Mouse (Mus musculus) embryonic stem cell, embryonic (primary cell): Measurements from ENCODE around the gene Ddx19b.

Experiments
- CTCF ChIA-PET, 4 experiments: fragments of 300-600 bp in 2 of 4; fragments of 350-600 bp in 2 of 4; sonication (Branson Sonifier 250); formaldehyde crosslinking; loops; one replicate each; lab custom pipeline; 2022; ENCODE audit warnings: inconsistent platforms in 2 of 4; lab: Charles Lee
- POLR2A ChIA-PET, 4 experiments: fragments of 300-600 bp in 2 of 4; fragments of 350-600 bp in 2 of 4; sonication (Branson Sonifier 250); formaldehyde crosslinking; loops; one replicate each; lab custom pipeline; 2022; ENCODE audit warnings: antibody characterized with exemption in 4 of 4, inconsistent platforms in 1 of 4; lab: Charles Lee

Ddx19b gene

DNA sequence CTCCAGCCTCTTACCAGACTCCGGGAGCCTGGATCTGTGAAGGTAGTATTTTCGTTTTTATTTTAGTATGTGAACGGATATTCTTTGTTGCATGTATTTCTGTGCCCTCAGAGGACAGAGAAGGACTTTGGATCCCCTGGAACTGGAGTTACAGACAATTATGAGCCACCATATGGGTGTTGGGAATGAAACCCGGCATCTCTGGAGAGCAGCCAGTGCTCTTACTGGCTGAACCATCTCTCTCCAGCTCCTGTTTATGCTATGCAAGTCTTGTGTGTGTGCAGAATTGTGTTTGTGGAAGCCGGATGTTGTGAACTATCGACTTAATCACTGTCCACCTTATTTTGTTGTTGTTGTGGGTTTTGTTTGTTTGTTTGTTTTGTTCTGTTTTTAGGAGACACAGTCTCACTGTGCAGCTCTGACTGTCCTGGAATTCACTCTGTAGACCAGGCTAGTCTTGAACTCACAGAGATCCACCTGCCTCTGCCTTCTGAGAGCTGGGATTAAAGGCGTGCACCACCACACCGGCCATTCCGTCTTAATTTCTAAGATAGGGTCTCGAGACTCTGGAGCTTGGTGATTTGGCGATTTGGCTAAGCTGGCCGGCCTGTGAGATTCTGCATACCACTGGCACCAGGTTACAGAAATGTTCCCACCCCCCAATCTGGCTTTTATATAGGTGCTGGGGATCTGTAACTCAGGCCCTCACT, 72.3 kb downstream of the Ddx19b start:
- ChIA-PET POLR2A (interaction anchor here in 3 of 4 experiments (0.6 to 3.8 kb wide), 5 partner anchors 11 to 780 kb away, joined by 3 to 17 read pairs (median 6); no protein-coding TSS in a partner anchor), CTCF (interaction anchor here in 1 of 4 experiments (0.6 to 1.5 kb wide), 2 partner anchors 11 to 91 kb away, joined by 3 to 5 read pairs; no protein-coding TSS in a partner anchor)

- CTCF ChIA-PET = interaction anchor here in 1 of 4 experiments (1.3 to 1.5 kb wide), 2 partner anchors 12 to 209 kb away, joined by 3 to 5 read pairs; no protein-coding TSS in a partner anchor
- POLR2A ChIA-PET = interaction anchor here (0.6 to 3.8 kb wide), 8 partner anchors 9 to 92 kb away, joined by 3 to 17 read pairs (median 4); no protein-coding TSS in a partner anchor
Observed at GRCm38 (mm10) chr8:110958553-110958952, 73.0 kb downstream of the Ddx19b start.

DNA sequence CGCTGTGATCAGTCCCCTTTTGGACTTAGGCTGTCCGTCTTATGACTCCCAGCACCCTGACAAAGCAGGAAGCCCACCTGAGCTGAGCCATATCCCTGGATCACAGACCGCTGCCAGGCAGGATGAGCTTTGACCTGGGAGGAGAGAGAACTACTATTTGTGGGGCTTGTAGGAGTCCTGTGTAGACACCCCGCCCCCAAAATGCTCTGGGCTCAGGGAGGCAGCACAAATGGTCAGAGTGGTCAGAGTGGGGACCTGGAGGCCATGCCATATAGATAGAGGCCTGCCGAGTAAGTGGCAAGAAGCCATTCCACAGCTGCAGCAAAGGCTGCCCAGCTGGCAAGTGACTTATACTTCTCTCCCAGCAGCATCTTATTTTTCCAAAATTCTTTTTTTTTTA, 73.4 kb downstream of the Ddx19b start:
- ChIA-PET CTCF (interaction anchor here in 1 of 4 experiments (1.3 to 1.5 kb wide), 2 partner anchors 12 to 209 kb away, joined by 3 to 5 read pairs; no protein-coding TSS in a partner anchor), POLR2A (interaction anchor here (0.6 to 3.8 kb wide), 9 partner anchors 9 to 92 kb away, joined by 3 to 17 read pairs (median 4); no protein-coding TSS in a partner anchor)

- ChIA-PET POLR2A (interaction anchor here in 2 of 4 experiments (0.8 to 3.8 kb wide), 5 partner anchors 8 to 16 kb away, joined by 3 to 17 read pairs (median 4); no protein-coding TSS in a partner anchor), CTCF (interaction anchor here in 1 of 4 experiments (1.3 kb wide), 1 partner anchor 208 kb away, joined by 3 read pairs; no protein-coding TSS in a partner anchor)
Observed at GRCm38 (mm10) chr8:110957471-110957870, 74.1 kb downstream of the Ddx19b start.

GRCm38 (mm10) chr8:110956619-110957450, 74.7 kb downstream of the Ddx19b start:
- CTCF ChIA-PET = interaction anchor here in 1 of 4 experiments (0.9 to 1.3 kb wide), 2 partner anchors 10 to 207 kb away, joined by 3 read pairs; no protein-coding TSS in a partner anchor
- POLR2A ChIA-PET = interaction anchor here in 2 of 4 experiments (1.4 to 3.8 kb wide), 3 partner anchors 11 to 14 kb away, joined by 4 to 17 read pairs (median 4); no protein-coding TSS in a partner anchor

- POLR2A ChIA-PET = interaction anchor here in 2 of 4 experiments (1.1 to 3.2 kb wide), 4 partner anchors 10 to 78 kb away, joined by 3 to 11 read pairs (median 6); partner anchors contain the start of gene Aars (in 1 of the 2)
- CTCF ChIA-PET = no interaction called here
Observed at GRCm38 (mm10) chr8:110954776-110955175, 76.8 kb downstream of the Ddx19b start.
